Mouse (Mus musculus) limb, embryonic 11.5 days (tissue): ENCODE results near the gene 5330417H12Rik. TPM values are rescaled to one million over a fixed set of nuclear protein-coding genes. Genes with fewer than 3 reads are reported as not detected.

Source experiments
- ATAC-seq: fragments of 200-750 bp; cut with Nextera tagmentation; 2 replicates; pipeline ENCODE4 v1.8.0; 2017; ENCODE audit warnings: low read depth; ENCODE audit not compliant: insufficient number of reproducible peaks, low FRiP score, low TSS enrichment
- DNase-seq: peaks from one replicate; pipeline ENCODE4 v3.0.0-alpha.2; 2015; ENCODE audit warnings: low spot score
- H3K27ac ChIP-seq: fragments of 300-500 bp; sonication (generic); replicated peaks from 2 replicates; pipeline ENCODE4 v1.5.1; 2014; ENCODE audit warnings: low read depth, mild to moderate bottlenecking, low read length
- H3K27me3 ChIP-seq: fragments of 300-500 bp; sonication (generic); 2 replicates; pipeline ENCODE4 v1.6.1; 2014; ENCODE audit warnings: mild to moderate bottlenecking, low read length, mixed read lengths; ENCODE audit not compliant: control insufficient read depth, insufficient read depth
- H3K36me3 ChIP-seq: fragments of 300-500 bp; sonication (generic); 2 replicates; pipeline ENCODE4 v1.6.1; 2014; ENCODE audit warnings: mild to moderate bottlenecking, low read length, moderate library complexity, mixed read lengths; ENCODE audit not compliant: control insufficient read depth, insufficient read depth
- H3K4me1 ChIP-seq: fragments of 300-500 bp; sonication (generic); 2 replicates; pipeline ENCODE4 v1.6.1; 2014; ENCODE audit warnings: low read length, mixed read lengths; ENCODE audit not compliant: control insufficient read depth, insufficient read depth
- H3K4me2 ChIP-seq: fragments of 300-500 bp; sonication (generic); 2 replicates; pipeline ENCODE4 v1.6.1; 2014; ENCODE audit warnings: low read depth, mild to moderate bottlenecking, moderate library complexity; ENCODE audit not compliant: severe bottlenecking
- H3K4me3 ChIP-seq: fragments of 300-500 bp; sonication (generic); 2 replicates; pipeline ENCODE4 v1.5.1; 2014; ENCODE audit warnings: low read depth, low read length
- H3K9ac ChIP-seq: fragments of 300-500 bp; sonication (generic); 2 replicates; pipeline ENCODE4 v1.6.1; 2014; ENCODE audit warnings: mild to moderate bottlenecking, low read length
- H3K9me3 ChIP-seq: fragments of 300-500 bp; sonication (generic); 2 replicates; pipeline ENCODE4 v1.6.1; 2016; ENCODE audit warnings: low read length; ENCODE audit not compliant: control insufficient read depth
- WGBS: fragments of 180-500 bp; shearing (Covaris S2); extraction: QIAGEN DNeasy Blood & Tissue Kit; methylation state at CpG from one replicate; pipeline ENCODE4 v1.1.7; 2014; 5-methylcytosine and 5-hydroxymethylcytosine counted together
- polyA plus RNA-seq: library from polyadenylated mRNA; unstranded; fragments of >200 nt; fragmentation: Nextera tagmentation; extraction: Ambion mirVana; gene quantifications from 2 replicates; pipeline ENCODE4 v1.2.1, GENCODE M21; 2014

Gene 5330417H12Rik
- polyA plus RNA-seq: not detected in 2 replicates

GRCm38 (mm10) chr7:107625061-107625460, at the start of gene 5330417H12Rik:
TSS of gene 5330417H12Rik (minus strand) at chr7:107625161.
- Histone ChIP-seq H3K27ac (no peak within 1 kb of the TSS), H3K4me1 (no peaks in the 10 kb centered on the region), H3K9me3 (no peaks in the 10 kb centered on the region), H3K4me3 (no peak within 1 kb of the TSS), H3K27me3 (no peaks in the 10 kb centered on the region), H3K36me3 (no peaks in the 10 kb centered on the region), H3K4me2 (no peak within 1 kb of the TSS), H3K9ac (no peak within 1 kb of the TSS)
- WGBS: 85% methylated on average over 2 of the region's 2 CpGs
- no peak for ATAC-seq
- no peak for DNase-seq

GRCm38 (mm10) chr7:107668514-107668913, 43.6 kb upstream of the 5330417H12Rik start:
- WGBS: 92% methylated on average over 5 of the region's 5 CpGs
- Histone ChIP-seq H3K36me3 (no peaks in the 10 kb centered on the region), H3K4me2 (no peak overlapping the region), H3K9ac (no peak overlapping the region), H3K9me3 (no peaks in the 10 kb centered on the region), H3K27me3 (no peaks in the 10 kb centered on the region), H3K4me3 (no peak overlapping the region), H3K4me1 (peaks cover 30% of the 10 kb centered on the region), H3K27ac (no peak overlapping the region)
- DNase-seq: no peak
- ATAC-seq: no peak

- DNase-seq (peak; percentile 45), ATAC-seq (0 out of 2 replicates have a peak, but pooled peaks have one; percentile 0)
- Histone ChIP-seq H3K36me3 (no peaks in the 10 kb centered on the region), H3K27ac (peak overlapping the region; percentile 98), H3K4me3 (peak overlapping the region; percentile 44), H3K4me2 (peak overlapping the region; percentile 55), H3K9me3 (no peaks in the 10 kb centered on the region), H3K9ac (peak overlapping the region; percentile 78), H3K27me3 (no peaks in the 10 kb centered on the region), H3K4me1 (peaks cover 39% of the 10 kb centered on the region)
- 35% methylated on average over 13 of the region's 13 CpGs for WGBS
Measured at GRCm38 (mm10) chr7:107666262-107666902, 41.4 kb upstream of the 5330417H12Rik start.

- WGBS: 8% methylated on average over 9 of the region's 9 CpGs
- Histone ChIP-seq H3K27ac (peak overlapping the region; percentile 98), H3K4me3 (peak overlapping the region; percentile 44), H3K36me3 (no peaks in the 10 kb centered on the region), H3K27me3 (no peaks in the 10 kb centered on the region), H3K4me1 (peaks cover 39% of the 10 kb centered on the region), H3K9ac (peak overlapping the region; percentile 78), H3K4me2 (peak overlapping the region; percentile 55), H3K9me3 (no peaks in the 10 kb centered on the region)
- DNase-seq: peak; percentile 73
- ATAC-seq: peak; percentile 52
Measured at GRCm38 (mm10) chr7:107665586-107666261, 40.8 kb upstream of the 5330417H12Rik start.

GRCm38 (mm10) chr7:107665221-107665585, 40.2 kb upstream of the 5330417H12Rik start:
- no peaks in the 10 kb centered on the region for H3K27me3 ChIP-seq
- WGBS: 0% methylated on average over 4 of the region's 4 CpGs
- DNase-seq (no peak), ATAC-seq (peak; percentile 70)
- H3K4me1 ChIP-seq: peaks cover 39% of the 10 kb centered on the region
- H3K27ac ChIP-seq: peak overlapping the region; percentile 98
- no peaks in the 10 kb centered on the region for H3K36me3 ChIP-seq
- peak overlapping the region; percentile 78 for H3K9ac ChIP-seq
- H3K4me2 ChIP-seq: peak overlapping the region; percentile 55
- peak overlapping the region; percentile 44 for H3K4me3 ChIP-seq
- no peaks in the 10 kb centered on the region for H3K9me3 ChIP-seq

- Histone ChIP-seq H3K4me1 (peaks cover 39% of the 10 kb centered on the region), H3K4me2 (peak overlapping the region; percentile 55; the same call in 1 of the 2 replicates), H3K27ac (peak overlapping the region; percentile 98), H3K9me3 (no peaks in the 10 kb centered on the region), H3K36me3 (no peaks in the 10 kb centered on the region), H3K9ac (peak overlapping the region; percentile 43), H3K4me3 (no peak overlapping the region), H3K27me3 (no peaks in the 10 kb centered on the region)
- ATAC-seq (peak; percentile 31), DNase-seq (peak; percentile 47)
- WGBS: 19% methylated on average over 8 of the region's 8 CpGs
Measured at GRCm38 (mm10) chr7:107664063-107665056, 39.4 kb upstream of the 5330417H12Rik start.

GRCm38 (mm10) chr7:107663621-107664020, 38.7 kb upstream of the 5330417H12Rik start:
- ATAC-seq: no peak
- WGBS: 87% methylated on average over 6 of the region's 6 CpGs
- H3K36me3 ChIP-seq: no peaks in the 10 kb centered on the region
- no peak overlapping the region for H3K9ac ChIP-seq
- H3K4me3 ChIP-seq: no peak overlapping the region
- peaks cover 39% of the 10 kb centered on the region for H3K4me1 ChIP-seq
- no peak for DNase-seq
- no peaks in the 10 kb centered on the region for H3K9me3 ChIP-seq
- no peaks in the 10 kb centered on the region for H3K27me3 ChIP-seq
- no peak overlapping the region for H3K27ac ChIP-seq
- H3K4me2 ChIP-seq: no peak overlapping the region

- WGBS: 55% methylated on average over 5 of the region's 5 CpGs
- DNase-seq (no peak), ATAC-seq (no peak)
- Histone ChIP-seq H3K36me3 (no peaks in the 10 kb centered on the region), H3K4me2 (no peak overlapping the region), H3K27me3 (no peaks in the 10 kb centered on the region), H3K4me3 (no peak overlapping the region), H3K27ac (no peak overlapping the region), H3K9ac (no peak overlapping the region), H3K9me3 (no peaks in the 10 kb centered on the region), H3K4me1 (peaks cover 28% of the 10 kb centered on the region)
Measured at GRCm38 (mm10) chr7:107661843-107662281, 36.9 kb upstream of the 5330417H12Rik start.
